Mouse (Mus musculus) adrenal gland, postnatal 0 days (tissue): Measurements from ENCODE around the gene Dnpep. TPM values are rescaled to one million over a fixed set of nuclear protein-coding genes. Genes with fewer than 3 reads are reported as not detected.

Source experiments
- polyA plus RNA-seq: library from polyadenylated mRNA; unstranded; fragments of >200 nt; fragmentation: Nextera tagmentation; extraction: Ambion mirVana; gene quantifications from 2 replicates; pipeline ENCODE4 v1.2.1, GENCODE M21; 2015

The Dnpep gene
- polyA plus RNA-seq, result 133 and 170 TPM in 2 replicates

GRCm38 (mm10) chr1:75317241-75318201, at the start of gene Dnpep:
TSS of gene Dnpep (minus strand) at chr1:75317990.

GRCm38 (mm10) chr1:75360112-75361031, 42.6 kb upstream of the Dnpep start, which contains the start of gene Des:
TSS of gene Des (plus strand) at chr1:75360329.

GRCm38 (mm10) chr1:75278228-75278627, 39.6 kb downstream of the Dnpep start, which contains the start of gene Resp18:
TSS of gene Resp18 (minus strand) at chr1:75278415.

GRCm38 (mm10) chr1:75264091-75264880, 53.5 kb downstream of the Dnpep start, which contains the start of gene Ptprn:
TSS of gene Ptprn (minus strand) at chr1:75264502.

Other genes starting within 250 kb of the Dnpep start
- 6.6 and 7.8 TPM in 2 replicates for gene Nhej1, start 192.8 kb downstream of the Dnpep start, polyA plus RNA-seq
- 0.58 and 1.6 TPM in 2 replicates for gene Slc23a3, start 184.1 kb downstream of the Dnpep start, polyA plus RNA-seq
- gene Cnppd1, start 175.3 kb downstream of the Dnpep start, polyA plus RNA-seq, result 27.1 and 45.5 TPM in 2 replicates
- gene Retreg2, start 175.2 kb downstream of the Dnpep start, polyA plus RNA-seq, result 61.8 and 69.4 TPM in 2 replicates
- 41.2 and 47.4 TPM in 2 replicates for gene Zfand2b, start 149.3 kb downstream of the Dnpep start, polyA plus RNA-seq
- gene Abcb6, start 137.6 kb downstream of the Dnpep start, polyA plus RNA-seq, result 17.2 and 24.7 TPM in 2 replicates
- 11.5 and 19.9 TPM in 2 replicates for gene Ankzf1, start 125.8 kb downstream of the Dnpep start, polyA plus RNA-seq
- 23.3 and 27.3 TPM in 2 replicates for gene Atg9a, start 125.8 kb downstream of the Dnpep start, polyA plus RNA-seq
- gene Glb1l, start 107.2 kb downstream of the Dnpep start, polyA plus RNA-seq, result 8.6 and 14.4 TPM in 2 replicates
- gene Stk16, start 107.2 kb downstream of the Dnpep start, polyA plus RNA-seq, result 65.9 and 90.8 TPM in 2 replicates
- 20.2 and 27.9 TPM in 2 replicates for gene Tuba4a, start 98.1 kb downstream of the Dnpep start, polyA plus RNA-seq
- gene A630095N17Rik, start 85.9 kb downstream of the Dnpep start, polyA plus RNA-seq, result not detected in 2 replicates
- 21.8 and 24.0 TPM in 2 replicates for gene Dnajb2, start 81.6 kb downstream of the Dnpep start, polyA plus RNA-seq
- gene Ptprn, start 53.5 kb downstream of the Dnpep start, polyA plus RNA-seq, result 33.3 and 44.0 TPM in 2 replicates
- 153 and 191 TPM in 2 replicates for gene Resp18, start 39.6 kb downstream of the Dnpep start, polyA plus RNA-seq
- gene Des, start 42.3 kb upstream of the Dnpep start, polyA plus RNA-seq, result 22.3 and 29.9 TPM in 2 replicates
- gene Speg, start 57.3 kb upstream of the Dnpep start, polyA plus RNA-seq, result 37.1 and 42.3 TPM in 2 replicates
- 68.1 and 95.9 TPM in 2 replicates for gene Gmppa, start 117.9 kb upstream of the Dnpep start, polyA plus RNA-seq
- 4.5 and 6.8 TPM in 2 replicates for gene Asic4, start 132.4 kb upstream of the Dnpep start, polyA plus RNA-seq
- gene Chpf, start 161.3 kb upstream of the Dnpep start, polyA plus RNA-seq, result 45.8 and 51.6 TPM in 2 replicates
- gene Tmem198, start 161.5 kb upstream of the Dnpep start, polyA plus RNA-seq, result 5.4 and 10.3 TPM in 2 replicates
- 58.6 and 64.4 TPM in 2 replicates for gene Obsl1, start 188.5 kb upstream of the Dnpep start, polyA plus RNA-seq
- 68.0 and 193 TPM in 2 replicates for gene Inha, start 189.1 kb upstream of the Dnpep start, polyA plus RNA-seq
- gene Stk11ip, start 203.5 kb upstream of the Dnpep start, polyA plus RNA-seq, result 12.7 and 15.8 TPM in 2 replicates
- 23.0 and 46.6 TPM in 2 replicates for gene Slc4a3, start 228.3 kb upstream of the Dnpep start, polyA plus RNA-seq